Mouse (Mus musculus): ENCODE measurements around the gene Dnajb1. TPM values are rescaled to one million over a fixed set of nuclear protein-coding genes. Genes with fewer than 3 reads are reported as not detected.

The Dnajb1 gene
- polyA plus RNA-seq, 1 experiment = 30.5 TPM

DNA sequence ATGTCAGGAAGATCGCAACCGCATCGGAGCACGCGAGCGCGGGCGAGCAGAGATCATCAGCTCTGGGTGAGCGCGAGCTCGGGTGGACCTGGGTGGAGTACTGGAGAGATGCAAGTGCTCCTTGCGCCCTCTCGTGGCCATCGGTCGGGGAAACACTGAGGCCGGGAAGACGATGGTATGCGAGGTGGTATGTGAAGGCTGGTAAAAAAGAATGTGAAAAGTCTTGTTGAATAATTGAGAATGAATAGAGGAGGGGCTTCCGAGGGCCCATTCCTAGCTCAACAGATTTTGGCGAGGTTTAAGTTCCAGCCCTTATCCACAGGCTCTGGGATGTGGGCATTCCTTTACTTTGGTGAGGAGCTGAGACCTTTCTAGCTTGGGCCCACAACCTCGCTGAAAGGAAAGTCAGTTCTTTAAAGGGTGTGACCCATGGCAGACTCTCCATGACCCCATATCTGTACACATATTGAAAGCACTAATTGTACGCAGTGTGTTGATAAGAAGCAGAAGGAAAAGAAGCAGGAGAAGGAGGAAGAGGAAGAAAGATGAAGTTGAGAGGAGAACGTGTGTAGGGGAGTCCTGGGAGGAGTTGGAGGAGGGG, 14.5 kb downstream of the Dnajb1 start:
- H3K4me1 ChIP-seq = peaks cover 24% of the 10 kb centered on the region
- H3K4me3 ChIP-seq (replicated peaks) = peak overlapping the region; percentile 90
- TF ChIP-seq FLI1 (IDR thresholded peaks at IDR 0.05; ENCODE audit: low read length) = no peak
- no peak for TF ChIP-seq GATA1 (IDR thresholded peaks at IDR 0.05; ENCODE audit: borderline replicate concordance, low read length)
- H3K9me3 ChIP-seq = no peaks in the 10 kb centered on the region
- peaks cover 15% of the 10 kb centered on the region for H3K27me3 ChIP-seq (replicated peaks)
- H3K36me3 ChIP-seq (replicated peaks; ENCODE audit: low read length) = no peaks in the 10 kb centered on the region

GRCm38 (mm10) chr8:83623549-83623948, 15.6 kb downstream of the Dnajb1 start:
- no peaks in the 10 kb centered on the region for H3K9me3 ChIP-seq
- H3K27me3 ChIP-seq (replicated peaks) = peaks cover 15% of the 10 kb centered on the region
- no peak for TF ChIP-seq FLI1 (IDR thresholded peaks at IDR 0.05; ENCODE audit: low read length)
- TF ChIP-seq GATA1 (IDR thresholded peaks at IDR 0.05; ENCODE audit: borderline replicate concordance, low read length) = no peak
- no peak overlapping the region for H3K4me3 ChIP-seq (replicated peaks)
- H3K4me1 ChIP-seq = peaks cover 24% of the 10 kb centered on the region
- no peaks in the 10 kb centered on the region for H3K36me3 ChIP-seq (replicated peaks; ENCODE audit: low read length)

DNA sequence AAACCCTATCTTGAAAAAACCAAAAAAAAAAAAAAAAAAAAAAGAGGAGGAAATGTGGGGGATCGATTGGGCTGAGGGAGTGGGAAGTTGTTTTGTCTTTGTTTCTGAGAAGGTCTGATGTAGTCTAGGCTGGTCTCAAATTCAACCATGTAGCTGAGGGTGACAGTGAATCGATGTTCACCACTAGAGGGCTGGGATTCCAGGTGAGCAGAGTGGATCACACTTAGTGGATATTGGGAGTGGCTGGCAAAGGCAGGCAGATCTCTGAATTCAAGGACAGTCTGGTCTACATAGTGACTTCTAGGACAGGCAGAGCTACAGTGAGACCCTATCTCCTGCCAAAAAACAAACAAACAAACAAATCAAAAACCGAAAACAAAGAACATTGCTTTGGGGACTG, 16.7 kb downstream of the Dnajb1 start:
- H3K9me3 ChIP-seq = no peaks in the 10 kb centered on the region
- H3K36me3 ChIP-seq (replicated peaks; ENCODE audit: low read length) = no peaks in the 10 kb centered on the region
- TF ChIP-seq FLI1 (IDR thresholded peaks at IDR 0.05; ENCODE audit: low read length) = no peak
- TF ChIP-seq GATA1 (IDR thresholded peaks at IDR 0.05; ENCODE audit: borderline replicate concordance, low read length) = no peak
- peaks cover 24% of the 10 kb centered on the region for H3K4me1 ChIP-seq
- peaks cover 12% of the 10 kb centered on the region for H3K27me3 ChIP-seq (replicated peaks)
- H3K4me3 ChIP-seq (replicated peaks) = no peak overlapping the region

DNA sequence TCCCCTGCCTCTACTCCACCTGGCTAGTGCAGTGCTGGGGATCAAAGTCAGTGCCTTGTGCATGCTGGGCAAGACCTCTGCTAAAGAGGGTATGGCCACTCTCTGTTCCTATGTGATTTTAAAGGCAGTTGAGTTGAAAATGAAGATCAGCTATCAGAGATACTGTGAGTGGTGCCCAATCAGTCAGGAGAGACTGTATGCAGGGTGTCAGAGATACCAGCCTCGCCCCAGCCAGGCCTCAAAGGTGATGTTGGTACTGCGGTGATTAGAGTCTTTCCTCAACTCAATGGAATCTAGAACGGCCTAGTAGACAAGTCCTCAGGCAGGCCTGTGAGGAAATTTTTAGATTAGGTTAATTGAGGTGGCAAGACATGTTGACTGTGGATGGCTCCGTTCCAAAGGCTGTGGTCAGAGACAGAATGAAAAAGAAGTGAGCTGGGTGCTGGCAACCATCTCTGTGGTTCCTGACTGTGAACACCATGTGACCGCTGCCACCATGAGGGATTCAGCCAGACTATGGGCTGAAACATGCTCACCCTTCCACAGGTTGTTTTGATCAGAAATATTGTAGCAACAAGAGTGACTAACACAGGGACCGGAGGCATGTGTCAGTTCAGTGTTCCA, 17.8 kb downstream of the Dnajb1 start:
- H3K9me3 ChIP-seq = no peaks in the 10 kb centered on the region
- H3K4me1 ChIP-seq = peaks cover 24% of the 10 kb centered on the region
- H3K27me3 ChIP-seq (replicated peaks) = peaks cover 6% of the 10 kb centered on the region
- no peaks in the 10 kb centered on the region for H3K36me3 ChIP-seq (replicated peaks; ENCODE audit: low read length)
- H3K4me3 ChIP-seq (replicated peaks) = no peak overlapping the region
- TF ChIP-seq FLI1 (IDR thresholded peaks at IDR 0.05; ENCODE audit: low read length) = no peak

DNA sequence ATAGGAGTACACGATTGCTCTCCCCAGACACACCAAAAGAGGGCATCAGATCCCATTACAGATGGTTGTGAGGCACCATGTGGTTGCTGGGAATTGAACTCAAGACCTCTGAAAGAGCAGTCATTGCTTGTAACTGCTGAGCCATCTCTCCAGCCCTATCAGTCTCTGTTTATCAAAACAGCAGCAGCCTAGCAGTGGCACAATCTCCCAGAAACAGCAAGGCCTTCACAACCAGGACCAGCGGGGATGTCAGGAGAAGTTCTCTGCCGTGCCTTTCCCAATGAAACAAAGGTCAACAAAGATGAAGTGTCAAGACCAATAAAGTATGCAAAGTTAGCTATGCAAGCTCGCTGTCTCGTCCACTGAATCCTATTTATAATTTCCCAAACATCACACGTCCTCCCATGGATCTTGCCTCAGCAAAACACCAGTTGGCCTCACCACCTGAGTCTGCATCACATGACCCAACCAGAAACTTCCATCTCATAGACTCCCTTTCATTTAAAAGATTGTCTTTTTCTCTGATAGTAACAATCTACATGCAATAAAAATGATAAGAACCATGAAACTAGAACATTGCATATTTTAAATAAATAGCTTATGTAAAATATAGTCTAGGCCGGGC, 24.2 kb downstream of the Dnajb1 start:
- Histone ChIP-seq H3K9me3 (peaks cover 8% of the 10 kb centered on the region), H3K4me3 (replicated peaks) (no peak overlapping the region), H3K27me3 (replicated peaks) (peaks cover 8% of the 10 kb centered on the region), H3K36me3 (replicated peaks; ENCODE audit: low read length) (no peaks in the 10 kb centered on the region), H3K4me1 (no peaks in the 10 kb centered on the region)
- TF ChIP-seq GATA1 (IDR thresholded peaks at IDR 0.05; ENCODE audit: borderline replicate concordance, low read length) (no peak), FLI1 (IDR thresholded peaks at IDR 0.05; ENCODE audit: low read length) (no peak)

DNA sequence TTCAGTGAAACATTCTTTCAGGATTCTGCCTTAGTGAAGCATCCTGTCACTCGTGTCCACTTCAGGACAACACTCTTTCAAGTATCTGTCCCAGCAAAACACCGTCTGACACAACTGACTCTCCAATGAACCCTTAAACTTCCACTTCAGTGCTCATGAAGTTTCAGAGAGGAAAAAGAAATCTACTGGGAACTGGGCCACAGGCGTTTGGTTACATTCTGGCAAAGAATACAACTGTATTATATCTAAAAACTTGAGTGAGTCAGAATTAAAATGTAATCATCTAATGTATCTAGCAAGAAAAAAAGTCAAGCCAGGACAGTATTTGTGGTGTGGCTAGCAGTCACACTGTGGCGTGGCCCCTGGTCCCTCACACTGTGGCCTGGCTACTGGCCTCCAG, 30.9 kb downstream of the Dnajb1 start:
- Histone ChIP-seq H3K4me1 (peaks cover 5% of the 10 kb centered on the region; the same call in 1 of the 2 replicates), H3K9me3 (peaks cover 8% of the 10 kb centered on the region), H3K36me3 (replicated peaks; ENCODE audit: low read length) (no peaks in the 10 kb centered on the region), H3K4me3 (replicated peaks) (no peak overlapping the region), H3K27me3 (replicated peaks) (peaks cover 20% of the 10 kb centered on the region)
- TF ChIP-seq GATA1 (IDR thresholded peaks at IDR 0.05; ENCODE audit: borderline replicate concordance, low read length) (no peak), FLI1 (IDR thresholded peaks at IDR 0.05; ENCODE audit: low read length) (no peak)

DNA sequence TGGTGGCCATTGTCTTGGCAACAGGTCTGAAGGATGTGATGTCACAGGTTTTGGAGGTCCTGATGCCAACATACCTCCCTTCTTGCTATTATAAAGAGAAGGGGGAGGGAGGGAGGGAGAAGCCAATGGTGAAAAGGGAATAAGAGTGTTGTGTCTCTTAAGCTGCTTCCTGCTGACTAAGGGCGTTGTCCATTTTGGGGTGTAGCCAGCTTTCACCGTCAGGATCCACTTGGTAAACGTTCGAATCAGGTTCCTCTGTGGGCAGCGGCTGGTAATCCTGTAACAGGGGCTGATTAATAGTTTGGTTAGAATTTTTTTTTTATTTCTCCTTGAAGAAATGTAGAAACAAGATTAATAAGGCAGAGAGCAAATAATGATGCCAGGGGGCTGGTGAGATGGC, 31.7 kb downstream of the Dnajb1 start:
- peaks cover 5% of the 10 kb centered on the region; the same call in 1 of the 2 replicates for H3K4me1 ChIP-seq
- no peak overlapping the region for H3K4me3 ChIP-seq (replicated peaks)
- H3K9me3 ChIP-seq = peaks cover 8% of the 10 kb centered on the region
- no peak for TF ChIP-seq GATA1 (IDR thresholded peaks at IDR 0.05; ENCODE audit: borderline replicate concordance, low read length)
- TF ChIP-seq FLI1 (IDR thresholded peaks at IDR 0.05; ENCODE audit: low read length) = no peak
- H3K36me3 ChIP-seq (replicated peaks; ENCODE audit: low read length) = no peaks in the 10 kb centered on the region
- peaks cover 20% of the 10 kb centered on the region for H3K27me3 ChIP-seq (replicated peaks)

- Histone ChIP-seq H3K4me3 (replicated peaks) (peak overlapping the region; percentile 16), H3K9me3 (peaks cover 19% of the 10 kb centered on the region), H3K27me3 (replicated peaks) (peaks cover 18% of the 10 kb centered on the region), H3K4me1 (peaks cover 28% of the 10 kb centered on the region), H3K36me3 (replicated peaks; ENCODE audit: low read length) (no peaks in the 10 kb centered on the region)
- TF ChIP-seq FLI1 (IDR thresholded peaks at IDR 0.05; ENCODE audit: low read length) = no peak
- TF ChIP-seq GATA1 (IDR thresholded peaks at IDR 0.05; ENCODE audit: borderline replicate concordance, low read length) = no peak
Observed at GRCm38 (mm10) chr8:83647511-83647910, 39.5 kb downstream of the Dnajb1 start.

GRCm38 (mm10) chr8:83648031-83648430, 40.0 kb downstream of the Dnajb1 start:
- peaks cover 26% of the 10 kb centered on the region for H3K4me1 ChIP-seq
- TF ChIP-seq GATA1 (IDR thresholded peaks at IDR 0.05; ENCODE audit: borderline replicate concordance, low read length) (no peak), FLI1 (IDR thresholded peaks at IDR 0.05; ENCODE audit: low read length) (no peak)
- H3K36me3 ChIP-seq (replicated peaks; ENCODE audit: low read length) = no peaks in the 10 kb centered on the region
- H3K4me3 ChIP-seq (replicated peaks) = no peak overlapping the region
- peaks cover 19% of the 10 kb centered on the region for H3K9me3 ChIP-seq
- peaks cover 13% of the 10 kb centered on the region for H3K27me3 ChIP-seq (replicated peaks)

GRCm38 (mm10) chr8:83649699-83650098, 41.7 kb downstream of the Dnajb1 start:
- Histone ChIP-seq H3K9me3 (peaks cover 19% of the 10 kb centered on the region), H3K36me3 (replicated peaks; ENCODE audit: low read length) (peaks cover 6% of the 10 kb centered on the region), H3K27me3 (replicated peaks) (peaks cover 10% of the 10 kb centered on the region), H3K4me3 (replicated peaks) (no peak overlapping the region), H3K4me1 (peaks cover 38% of the 10 kb centered on the region)
- TF ChIP-seq FLI1 (IDR thresholded peaks at IDR 0.05; ENCODE audit: low read length) (no peak), GATA1 (IDR thresholded peaks at IDR 0.05; ENCODE audit: borderline replicate concordance, low read length) (no peak)

Data from megakaryocyte, embryonic 14.5 days (primary cell).